Mouse (Mus musculus): ENCODE measurements around the gene Ech1. TPM values are rescaled to one million over a fixed set of nuclear protein-coding genes. Genes with fewer than 3 reads are reported as not detected.
A peak's percentile ranks its signal among the peaks of the same experiment; 100 is the strongest.

The Ech1 gene
- polyA plus RNA-seq, 1 experiment from 2014 or later: 98.0 TPM

GRCm38 (mm10) chr7:28792391-28793185 is 32.4 kb upstream of the Ech1 start:
- no peak overlapping the region for H3K27ac ChIP-seq (replicated peaks)
- no peaks in the 10 kb centered on the region for H3K27me3 ChIP-seq
- H3K36me3 ChIP-seq: 0 out of 2 replicates have a peak, but pooled peaks cover 4% of the 10 kb centered on the region
- WGBS: 88% methylated on average over 14 of the region's 14 CpGs
- H3K4me2 ChIP-seq: no peak overlapping the region
- H3K4me3 ChIP-seq: no peak overlapping the region
- H3K4me1 ChIP-seq (replicated peaks): peaks cover 6% of the 10 kb centered on the region; the same call in 1 of the 2 replicates
- no peaks in the 10 kb centered on the region for H3K9me3 ChIP-seq
- H3K9ac ChIP-seq: no peak overlapping the region
- no peak for ATAC-seq (ENCODE audit: low FRiP score, low read depth)

DNA sequence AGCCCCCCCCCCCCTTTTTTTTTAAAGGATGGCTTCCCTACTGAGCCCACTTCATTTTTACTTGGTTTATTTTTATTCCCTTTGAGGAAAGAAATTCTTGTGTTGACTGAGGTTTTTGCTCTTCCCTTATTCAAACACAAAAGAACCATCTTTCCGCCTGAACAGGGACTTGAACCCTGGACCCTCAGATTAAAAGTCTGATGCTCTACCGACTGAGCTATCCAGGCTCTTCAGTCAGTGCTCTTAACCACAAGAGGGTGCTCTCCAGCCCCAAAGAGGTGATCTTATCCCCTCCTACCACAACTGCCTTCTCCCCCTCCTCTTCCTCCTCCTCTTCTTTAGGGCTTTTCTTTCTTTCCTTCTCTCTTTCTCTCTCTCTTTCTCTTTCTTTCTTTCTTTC is 31.2 kb upstream of the Ech1 start:
- WGBS: 41% methylated on average over 2 of the region's 2 CpGs
- H3K27me3 ChIP-seq: no peaks in the 10 kb centered on the region
- no peak overlapping the region for H3K4me3 ChIP-seq
- no peak for ATAC-seq (ENCODE audit: low FRiP score, low read depth)
- peaks cover 6% of the 10 kb centered on the region; the same call in 1 of the 2 replicates for H3K4me1 ChIP-seq (replicated peaks)
- no peak overlapping the region for H3K27ac ChIP-seq (replicated peaks)
- H3K9ac ChIP-seq: no peak overlapping the region
- H3K4me2 ChIP-seq: no peak overlapping the region
- H3K9me3 ChIP-seq: no peaks in the 10 kb centered on the region
- no peaks in the 10 kb centered on the region for H3K36me3 ChIP-seq

DNA sequence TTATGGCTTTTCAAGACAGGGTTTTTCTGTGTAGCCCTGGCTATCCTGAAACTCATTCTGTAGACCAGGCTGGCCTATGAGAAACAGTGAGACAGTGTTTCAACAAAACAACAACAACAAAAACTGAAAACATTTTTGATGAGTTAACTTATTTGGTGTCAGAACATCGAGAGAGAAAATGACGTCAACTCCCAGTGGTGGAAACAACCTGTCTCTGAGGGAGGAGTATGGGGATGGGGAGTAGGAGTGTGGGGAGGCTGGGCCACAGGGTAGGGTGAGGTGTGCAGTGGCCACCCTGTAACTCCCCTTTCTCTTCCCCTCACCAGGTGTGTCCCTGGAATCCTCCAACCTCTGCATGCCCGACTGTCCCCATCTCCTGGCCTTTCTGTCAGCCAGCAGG is 30.5 kb upstream of the Ech1 start:
- Histone ChIP-seq H3K27me3 (no peaks in the 10 kb centered on the region), H3K36me3 (no peaks in the 10 kb centered on the region), H3K9me3 (no peaks in the 10 kb centered on the region), H3K4me2 (no peak overlapping the region), H3K9ac (no peak overlapping the region), H3K27ac (replicated peaks) (no peak overlapping the region), H3K4me3 (no peak overlapping the region), H3K4me1 (replicated peaks) (peaks cover 6% of the 10 kb centered on the region; the same call in 1 of the 2 replicates)
- ATAC-seq (ENCODE audit: low FRiP score, low read depth): no peak
- 84% methylated on average over 3 of the region's 3 CpGs for WGBS

- H3K9me3 ChIP-seq: no peaks in the 10 kb centered on the region
- no peak for ATAC-seq (ENCODE audit: low FRiP score, low read depth)
- peak overlapping the region; percentile 47 for H3K4me2 ChIP-seq
- H3K27ac ChIP-seq (replicated peaks): no peak overlapping the region
- H3K9ac ChIP-seq: no peak overlapping the region
- H3K36me3 ChIP-seq: no peaks in the 10 kb centered on the region
- WGBS: 84% methylated on average over 15 of the region's 15 CpGs
- H3K4me1 ChIP-seq (replicated peaks): peaks cover 6% of the 10 kb centered on the region; the same call in 1 of the 2 replicates
- H3K27me3 ChIP-seq: no peaks in the 10 kb centered on the region
- peak overlapping the region; percentile 8; the same call in 1 of the 2 replicates for H3K4me3 ChIP-seq
These were observed 29.2 kb upstream of the Ech1 start for GRCm38 (mm10) chr7:28795832-28796231.

DNA sequence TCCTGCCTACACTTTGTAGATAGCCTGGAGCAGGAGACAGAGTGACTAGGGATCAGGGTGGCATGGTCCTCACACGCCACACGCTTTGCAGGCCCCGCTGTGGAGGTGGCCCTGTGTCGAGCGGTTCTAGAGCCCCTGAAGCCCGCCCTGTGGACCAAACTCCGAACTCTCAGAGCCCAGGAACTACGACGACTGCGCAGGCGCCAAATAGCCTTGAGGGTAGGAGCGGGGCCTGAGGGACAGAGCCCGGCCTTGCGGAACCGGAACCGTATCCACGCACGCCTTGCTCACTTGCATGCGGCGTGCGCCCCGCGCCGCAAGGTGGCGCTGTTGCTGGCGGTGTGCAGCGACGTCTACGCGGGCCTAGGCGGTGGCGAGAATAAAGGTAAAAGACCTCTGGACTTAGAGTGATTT is 28.4 kb upstream of the Ech1 start:
- no peak overlapping the region for H3K27ac ChIP-seq (replicated peaks)
- H3K9ac ChIP-seq: peak overlapping the region; percentile 17; the same call in 1 of the 2 replicates
- H3K4me3 ChIP-seq: peak overlapping the region; percentile 8
- no peaks in the 10 kb centered on the region for H3K27me3 ChIP-seq
- peak overlapping the region; percentile 47 for H3K4me2 ChIP-seq
- 11% methylated on average over 32 of the region's 32 CpGs for WGBS
- H3K4me1 ChIP-seq (replicated peaks): peaks cover 6% of the 10 kb centered on the region; the same call in 1 of the 2 replicates
- ATAC-seq (ENCODE audit: low FRiP score, low read depth): peak; percentile 73
- H3K9me3 ChIP-seq: no peaks in the 10 kb centered on the region
- H3K36me3 ChIP-seq: no peaks in the 10 kb centered on the region

GRCm38 (mm10) chr7:28799994-28800393 is 25.0 kb upstream of the Ech1 start:
- Histone ChIP-seq H3K9ac (no peak overlapping the region), H3K27me3 (no peaks in the 10 kb centered on the region), H3K9me3 (no peaks in the 10 kb centered on the region), H3K36me3 (no peaks in the 10 kb centered on the region), H3K27ac (replicated peaks) (no peak overlapping the region), H3K4me3 (no peak overlapping the region), H3K4me1 (replicated peaks) (peaks cover 16% of the 10 kb centered on the region), H3K4me2 (no peak overlapping the region)
- 96% methylated on average over 9 of the region's 9 CpGs for WGBS
- no peak for ATAC-seq (ENCODE audit: low FRiP score, low read depth)

DNA sequence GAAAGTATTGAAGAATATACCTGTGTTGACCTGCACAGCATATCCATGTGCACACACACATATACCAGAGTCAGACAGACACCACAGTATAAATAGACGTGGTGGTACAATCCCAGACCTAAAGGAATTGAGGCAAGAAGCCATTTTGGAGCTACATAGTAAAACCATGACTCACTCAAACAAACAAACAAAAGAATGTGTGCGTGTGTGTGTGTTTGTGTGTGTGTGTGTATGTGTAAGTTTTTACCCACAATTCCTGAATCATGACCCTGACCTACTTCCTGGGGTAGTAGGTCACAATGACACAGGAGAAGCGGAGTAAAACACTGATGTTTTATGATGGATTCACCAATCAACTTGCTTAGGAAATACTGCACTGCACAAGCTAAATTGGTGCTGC is 23.6 kb upstream of the Ech1 start:
- H3K4me3 ChIP-seq: no peak overlapping the region
- no peaks in the 10 kb centered on the region for H3K27me3 ChIP-seq
- WGBS: 75% methylated on average over 3 of the region's 3 CpGs
- H3K4me1 ChIP-seq (replicated peaks): peaks cover 15% of the 10 kb centered on the region
- no peaks in the 10 kb centered on the region for H3K9me3 ChIP-seq
- no peak for ATAC-seq (ENCODE audit: low FRiP score, low read depth)
- no peak overlapping the region for H3K27ac ChIP-seq (replicated peaks)
- H3K36me3 ChIP-seq: no peaks in the 10 kb centered on the region
- H3K9ac ChIP-seq: no peak overlapping the region
- H3K4me2 ChIP-seq: no peak overlapping the region

DNA sequence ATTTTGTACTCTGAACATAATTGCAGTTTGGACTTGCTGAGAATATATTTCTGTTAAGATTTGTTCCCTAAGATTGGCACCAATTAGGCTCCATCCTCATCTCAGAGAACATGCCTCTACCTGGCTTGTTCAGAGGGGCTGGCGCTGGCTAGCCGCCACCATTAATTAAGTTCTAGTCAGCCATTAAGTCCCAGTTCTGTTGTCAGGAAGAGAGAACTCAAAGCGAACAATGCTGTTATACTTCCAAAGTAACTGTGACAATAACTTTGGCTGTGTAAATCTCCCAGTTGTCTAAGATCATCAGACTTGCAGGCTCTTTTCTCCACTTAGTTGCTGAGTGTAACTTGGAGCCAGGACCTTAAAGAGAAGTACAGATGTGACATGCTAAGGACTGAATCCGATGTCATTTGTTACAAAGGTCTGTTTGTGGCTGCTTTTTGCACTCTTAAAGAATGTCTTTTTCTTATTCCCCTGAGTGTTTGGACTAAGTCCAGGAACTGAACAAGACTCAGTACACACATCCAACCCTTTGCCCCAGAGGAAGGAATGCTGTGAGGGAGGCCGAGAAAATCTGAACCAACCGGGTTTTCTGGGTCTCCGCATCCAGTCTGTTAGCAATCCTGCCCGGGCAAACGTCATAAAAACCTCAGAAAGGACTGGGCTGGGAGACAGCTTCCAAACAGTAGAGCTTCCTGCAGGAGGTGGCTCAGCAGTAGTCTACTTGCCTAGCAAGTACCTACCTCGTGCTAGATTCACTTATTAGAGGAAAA is 22.9 kb upstream of the Ech1 start:
- Histone ChIP-seq H3K9me3 (no peaks in the 10 kb centered on the region), H3K27me3 (no peaks in the 10 kb centered on the region), H3K36me3 (no peaks in the 10 kb centered on the region), H3K27ac (replicated peaks) (peak overlapping the region; percentile 50; the same call in 1 of the 2 replicates), H3K4me1 (replicated peaks) (peaks cover 10% of the 10 kb centered on the region), H3K9ac (no peak overlapping the region), H3K4me3 (no peak overlapping the region), H3K4me2 (no peak overlapping the region)
- 0 out of 2 replicates have a peak, but pooled peaks have one; percentile 24 for ATAC-seq (ENCODE audit: low FRiP score, low read depth)
- WGBS: 26% methylated on average over 10 of the region's 10 CpGs

DNA sequence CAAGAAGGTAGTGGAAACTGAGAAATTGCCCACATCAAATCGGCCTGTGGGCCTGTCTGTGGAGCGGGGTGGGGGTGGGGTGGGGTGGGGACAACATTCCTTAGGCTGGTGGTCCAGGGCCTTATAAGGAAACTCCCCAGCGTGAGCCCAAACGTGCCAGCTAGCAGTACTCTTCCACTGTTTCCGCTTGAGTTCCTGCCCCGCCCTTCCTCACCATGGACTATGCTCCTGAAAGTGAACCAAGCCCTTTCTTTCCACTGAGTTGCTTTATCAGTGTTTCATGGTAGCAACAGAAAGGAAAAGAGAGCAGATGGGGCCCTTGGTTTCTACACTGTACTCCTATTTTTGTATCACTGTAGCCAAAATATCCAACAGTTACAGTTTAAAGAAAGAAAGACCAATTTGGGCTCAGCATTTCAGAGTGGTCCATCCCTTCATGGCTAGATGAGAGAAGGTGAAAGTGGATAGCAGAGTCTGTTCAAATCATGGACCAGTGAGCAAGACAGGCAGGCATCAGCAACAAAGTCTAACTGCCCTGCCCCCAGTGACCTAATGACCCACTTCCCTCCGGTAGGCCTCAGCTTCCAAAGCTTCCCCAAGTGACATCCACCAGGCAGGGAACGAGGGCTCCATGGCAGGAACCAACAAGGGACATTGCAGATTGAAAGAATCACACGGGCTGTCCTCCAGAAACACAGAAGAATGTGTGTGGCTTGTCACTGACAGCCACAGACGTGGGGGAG is 22.0 kb upstream of the Ech1 start:
- no peak for ATAC-seq (ENCODE audit: low FRiP score, low read depth)
- Histone ChIP-seq H3K4me1 (replicated peaks) (peaks cover 15% of the 10 kb centered on the region), H3K27ac (replicated peaks) (peak overlapping the region; percentile 50; the same call in 1 of the 2 replicates), H3K9ac (no peak overlapping the region), H3K27me3 (no peaks in the 10 kb centered on the region), H3K4me3 (no peak overlapping the region), H3K9me3 (no peaks in the 10 kb centered on the region), H3K4me2 (no peak overlapping the region), H3K36me3 (no peaks in the 10 kb centered on the region)
- WGBS: 8% methylated on average over 10 of the region's 10 CpGs

DNA sequence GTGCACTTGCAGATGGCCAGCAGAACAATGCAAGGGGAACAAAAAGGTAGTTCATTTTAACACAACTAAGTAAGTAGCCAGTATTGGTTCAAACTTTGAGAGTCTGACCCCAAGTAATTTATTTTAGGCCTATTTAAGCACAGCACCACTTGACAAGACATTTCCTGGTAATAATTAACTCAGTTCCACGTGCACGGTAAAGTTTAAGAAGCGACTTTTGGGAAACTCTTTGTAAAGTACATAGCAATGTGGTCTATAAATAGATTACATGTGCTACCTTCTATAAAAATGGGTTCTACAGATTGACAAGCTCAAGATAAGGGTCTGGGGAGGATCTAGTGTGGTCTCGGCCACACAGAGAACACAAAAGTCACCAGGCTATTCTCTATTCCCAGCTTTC is 21.3 kb upstream of the Ech1 start:
- no peak overlapping the region for H3K9ac ChIP-seq
- no peaks in the 10 kb centered on the region for H3K36me3 ChIP-seq
- H3K4me1 ChIP-seq (replicated peaks): peaks cover 20% of the 10 kb centered on the region
- H3K4me2 ChIP-seq: no peak overlapping the region
- 0 out of 2 replicates have a peak overlapping the region, but pooled peaks have one; percentile 50 for H3K27ac ChIP-seq (replicated peaks)
- 55% methylated on average over 4 of the region's 4 CpGs for WGBS
- no peaks in the 10 kb centered on the region for H3K27me3 ChIP-seq
- H3K9me3 ChIP-seq: no peaks in the 10 kb centered on the region
- no peak for ATAC-seq (ENCODE audit: low FRiP score, low read depth)
- no peak overlapping the region for H3K4me3 ChIP-seq

- Histone ChIP-seq H3K27me3 (no peaks in the 10 kb centered on the region), H3K4me2 (no peak overlapping the region), H3K4me1 (replicated peaks) (peaks cover 21% of the 10 kb centered on the region), H3K9me3 (no peaks in the 10 kb centered on the region), H3K36me3 (no peaks in the 10 kb centered on the region), H3K9ac (no peak overlapping the region), H3K27ac (replicated peaks) (no peak overlapping the region), H3K4me3 (no peak overlapping the region)
- ATAC-seq (ENCODE audit: low FRiP score, low read depth): no peak
- 72% methylated on average over 4 of the region's 4 CpGs for WGBS
These were observed 18.1 kb upstream of the Ech1 start for GRCm38 (mm10) chr7:28806869-28807268.
